Mouse (Mus musculus): ENCODE results near the gene Tmem265.

Tmem265 gene

GRCm38 (mm10) chr7:127561340-127561858, at the start of gene Tmem265:
TSS of gene Tmem265 (plus strand) at chr7:127561390.
- DNase-seq (ENCODE audit: low read depth, low spot score): no peak

DNA sequence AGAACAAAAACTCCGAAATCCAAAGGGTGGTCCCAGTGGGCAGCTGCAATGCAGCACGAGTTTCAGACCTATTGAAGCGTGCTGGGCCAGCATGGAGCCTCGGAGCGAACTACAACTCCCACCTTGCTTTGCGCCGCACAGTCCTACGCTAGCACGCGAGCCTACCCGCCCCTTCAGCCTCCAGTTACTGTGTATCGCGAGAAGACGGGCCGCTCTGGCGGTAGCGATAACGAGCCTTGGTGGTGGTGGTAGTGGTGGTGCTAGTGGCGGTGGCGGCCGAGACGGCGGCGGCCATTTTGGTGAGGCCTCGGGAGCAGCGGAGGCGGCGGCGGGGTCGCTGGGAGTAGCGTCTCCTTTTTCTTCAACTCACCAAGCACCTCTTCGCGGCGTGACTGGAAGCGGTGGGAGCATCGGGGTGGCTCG, 49.4 kb upstream of the Tmem265 start, which contains the start of gene Srcap:
Srcap (plus strand) TSS at position 176 of the 423 bp plus-strand sequence.
- DNase-seq (ENCODE audit: low read depth, low spot score): peak; percentile 90

DNA sequence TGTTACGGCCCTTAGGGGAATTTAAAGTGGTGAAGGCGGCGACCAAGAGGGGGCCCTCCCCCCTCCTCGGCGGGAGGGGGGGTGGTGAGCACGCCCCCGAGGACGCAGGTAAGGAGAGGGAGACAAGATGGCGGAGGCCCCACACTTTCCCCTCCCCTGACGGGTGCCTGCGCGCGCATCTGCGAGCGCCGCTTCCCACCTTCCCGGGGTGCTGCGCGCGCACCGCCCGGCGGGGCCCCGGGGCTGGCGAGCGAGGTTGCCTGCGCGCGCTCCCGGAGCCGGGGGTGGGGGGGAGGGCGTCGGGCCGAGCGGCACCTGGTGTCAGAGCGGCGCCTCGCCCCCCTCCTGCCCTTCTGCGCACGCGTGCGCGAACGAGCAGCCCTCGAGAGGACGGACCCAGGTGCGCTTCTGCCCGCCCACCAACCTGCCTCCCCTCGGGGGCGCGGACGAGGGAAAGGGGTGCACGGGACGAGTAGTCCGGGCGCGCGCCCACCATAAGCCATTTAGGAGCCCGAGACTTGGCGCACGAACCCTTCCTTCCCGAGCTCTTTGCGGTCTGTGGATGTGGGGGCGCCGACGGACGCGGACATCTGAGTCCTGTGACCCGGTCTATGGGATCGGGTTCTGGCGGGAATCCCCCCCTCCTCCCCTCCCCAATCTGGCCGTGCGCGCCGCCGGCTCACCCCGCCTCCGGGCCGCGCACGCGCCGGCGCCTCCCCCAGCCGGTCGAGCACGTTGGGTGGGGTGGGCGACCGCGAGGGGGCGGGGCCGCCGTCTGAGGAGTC, 48.8 kb upstream of the Tmem265 start:
- DNase-seq (ENCODE audit: low read depth, low spot score): peak; percentile 94

GRCm38 (mm10) chr7:127513016-127513390, 48.2 kb upstream of the Tmem265 start:
- no peak for DNase-seq (ENCODE audit: low read depth, low spot score)

DNA sequence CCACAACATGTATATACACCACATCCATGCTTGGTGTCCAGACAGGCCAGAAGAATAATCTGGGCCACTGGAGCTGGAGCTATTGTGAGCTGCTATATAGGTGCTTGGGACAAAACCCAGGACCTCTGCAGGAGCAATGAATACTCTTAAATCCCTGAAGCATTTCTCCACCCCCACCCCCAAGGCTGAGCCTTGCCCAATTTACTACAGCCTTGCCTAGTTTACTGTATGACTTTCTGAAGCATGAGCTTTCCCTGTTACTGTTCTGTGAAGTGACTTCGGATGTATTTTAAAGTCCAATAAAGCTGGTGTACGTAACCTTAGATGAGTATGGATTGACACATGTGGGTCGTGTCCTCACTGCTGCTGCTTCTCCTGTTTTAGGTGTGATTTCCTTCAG, 47.4 kb upstream of the Tmem265 start:
- no peak for DNase-seq (ENCODE audit: low read depth, low spot score)

GRCm38 (mm10) chr7:127515846-127516245, 45.3 kb upstream of the Tmem265 start:
- DNase-seq (ENCODE audit: low read depth, low spot score): no peak

- no peak for DNase-seq (ENCODE audit: low read depth, low spot score)
Observed at GRCm38 (mm10) chr7:127516344-127516743, 44.8 kb upstream of the Tmem265 start.

GRCm38 (mm10) chr7:127519284-127519683, 41.9 kb upstream of the Tmem265 start, which contains the start of gene Gm42715:
TSS of gene Gm42715 (plus strand) at chr7:127519584.
- no peak for DNase-seq (ENCODE audit: low read depth, low spot score)

DNA sequence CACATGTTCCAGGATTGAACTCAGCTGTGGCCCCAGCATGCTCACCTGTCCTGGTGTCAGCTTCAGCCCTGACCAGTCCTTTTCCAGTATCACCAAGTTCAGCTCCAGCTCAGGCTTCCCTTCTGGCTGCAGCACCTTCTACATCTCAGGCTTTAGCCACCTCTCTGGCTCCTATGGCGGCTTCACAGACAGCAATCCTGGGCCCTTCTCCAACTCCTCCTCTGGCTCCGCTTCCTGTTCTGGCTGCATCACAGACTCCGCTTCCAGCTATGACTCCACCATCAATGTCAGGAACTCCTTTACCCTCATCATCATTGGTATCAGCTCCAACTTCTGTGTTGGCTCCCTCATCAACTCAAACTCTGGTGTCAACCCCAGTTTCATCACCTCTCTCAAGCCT, 19.5 kb upstream of the Tmem265 start:
- DNase-seq (ENCODE audit: low read depth, low spot score): no peak

GRCm38 (mm10) chr7:127549116-127549835, 11.9 kb upstream of the Tmem265 start:
- DNase-seq (ENCODE audit: low read depth, low spot score): no peak

DNA sequence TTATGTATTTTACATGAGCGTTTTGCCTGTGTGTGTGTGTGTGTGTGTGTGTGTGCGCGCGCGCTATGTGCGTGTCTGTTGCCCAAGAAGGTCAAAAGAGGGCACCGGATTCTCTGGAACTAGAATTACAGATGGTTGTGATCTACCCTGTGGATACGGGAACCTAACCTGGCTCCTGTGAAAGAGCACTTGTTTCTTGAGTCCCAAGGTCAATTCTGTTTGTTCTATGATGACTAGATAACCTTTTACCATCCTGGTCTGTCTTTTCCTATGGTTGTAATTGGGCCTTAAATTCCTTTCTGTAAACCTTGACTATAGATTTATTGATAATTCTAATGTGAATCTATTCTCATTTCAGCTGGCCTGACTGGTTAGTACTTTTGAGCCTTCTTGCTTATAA, 9.6 kb upstream of the Tmem265 start:
- DNase-seq (ENCODE audit: low read depth, low spot score): no peak

GRCm38 (mm10) chr7:127560580-127560979, 610 bp upstream of the Tmem265 start:
- DNase-seq (ENCODE audit: low read depth, low spot score): no peak

GRCm38 (mm10) chr7:127564381-127565150, 3.4 kb downstream of the Tmem265 start:
- DNase-seq (ENCODE audit: low read depth, low spot score): no peak

- DNase-seq (ENCODE audit: low read depth, low spot score): peak; percentile 90
Observed at GRCm38 (mm10) chr7:127572895-127573471, 11.8 kb downstream of the Tmem265 start, which contains the start of gene Phkg2. TSS of gene Phkg2 (plus strand) at chr7:127573340.

DNA sequence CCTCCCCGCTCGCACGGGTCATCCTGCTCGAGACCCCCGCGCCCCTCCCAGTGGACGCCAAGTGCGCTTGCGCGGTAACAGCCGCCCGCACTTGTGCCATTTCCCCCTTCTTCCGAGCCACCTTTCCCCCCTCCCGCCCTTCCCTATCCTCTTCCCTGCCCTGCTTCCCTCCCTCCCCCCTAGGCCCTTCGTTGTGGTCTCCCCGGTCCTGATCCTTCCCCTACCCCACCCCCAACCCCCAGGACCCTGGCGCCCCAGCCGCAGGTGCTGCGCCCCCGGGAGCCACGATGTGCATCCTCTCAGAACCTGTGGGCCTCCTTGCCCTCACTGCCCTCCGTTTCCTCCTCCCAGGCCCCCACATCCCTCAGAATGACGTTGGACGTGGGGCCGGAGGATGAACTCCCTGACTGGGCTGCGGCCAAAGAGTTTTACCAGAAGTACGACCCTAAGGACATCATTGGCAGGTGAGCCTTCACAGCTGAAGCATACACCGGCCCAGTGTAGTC, 12.4 kb downstream of the Tmem265 start:
- no peak for DNase-seq (ENCODE audit: low read depth, low spot score)

- DNase-seq (ENCODE audit: low read depth, low spot score): no peak
Observed at GRCm38 (mm10) chr7:127574115-127574514, 12.9 kb downstream of the Tmem265 start.

DNA sequence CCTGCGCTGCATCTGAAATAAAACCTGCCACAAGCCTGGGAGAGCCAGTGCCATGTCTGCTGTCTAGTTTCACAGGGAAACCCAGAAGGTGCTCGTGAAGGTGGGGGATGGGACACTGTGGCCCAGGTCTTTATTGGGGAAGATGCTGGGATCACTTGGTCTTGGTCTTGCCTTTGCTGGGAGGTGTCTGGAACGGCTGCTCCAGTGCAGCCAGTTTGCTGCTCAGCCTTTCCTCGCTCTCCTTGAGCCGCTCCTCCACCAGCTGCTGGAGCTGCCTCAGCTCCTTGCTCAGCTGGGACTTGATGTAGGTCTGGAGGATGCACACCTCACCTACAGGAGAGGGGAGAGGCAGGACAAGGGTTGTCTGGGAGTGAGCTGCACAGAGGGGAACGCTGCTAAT, 22.1 kb downstream of the Tmem265 start:
- no peak for DNase-seq (ENCODE audit: low read depth, low spot score)

GRCm38 (mm10) chr7:127585031-127585430, 23.8 kb downstream of the Tmem265 start:
- no peak for DNase-seq (ENCODE audit: low read depth, low spot score)

- no peak for DNase-seq (ENCODE audit: low read depth, low spot score)
Observed at GRCm38 (mm10) chr7:127586149-127586548, 25.0 kb downstream of the Tmem265 start.

DNA sequence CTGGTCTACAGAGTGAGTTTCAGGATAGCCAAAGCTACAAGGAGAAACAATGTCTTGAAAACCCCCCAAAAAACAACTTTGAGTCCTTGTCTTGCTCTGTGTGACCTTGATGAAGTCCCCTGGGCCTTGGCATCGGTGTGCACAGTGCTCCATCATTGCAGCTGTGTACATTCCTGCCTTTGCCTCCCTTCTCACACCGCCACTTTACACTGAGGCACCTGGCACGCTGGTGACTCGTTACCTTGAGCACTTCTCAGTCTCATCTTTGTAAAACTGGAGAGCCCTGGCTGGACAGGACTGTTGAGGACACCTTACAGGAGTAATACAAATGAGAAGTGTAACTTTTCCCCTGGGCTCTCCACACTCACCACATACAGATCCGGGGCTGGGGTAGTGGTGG, 26.0 kb downstream of the Tmem265 start:
- no peak for DNase-seq (ENCODE audit: low read depth, low spot score)

Measured in retina, postnatal 7 days (tissue).